Mouse (Mus musculus) left cerebral cortex, adult 8-10 months (tissue): ENCODE measurements around the gene Car2. TPM values are rescaled to one million over a fixed set of nuclear protein-coding genes. Genes with fewer than 3 reads are reported as not detected.

ENCODE experiments used
- DNase-seq, 2 experiments: peaks; one replicate each; pipeline ENCODE4 v3.0.0; 2022; ENCODE audit warnings: low spot score in 2 of 2
- total RNA-seq, 4 experiments: library from RNA; stranded (reverse); gene quantifications; 2 replicates each; pipeline ENCODE4 v1.2.4; 2022

Gene Car2
- total RNA-seq = 100 to 1,000 TPM; 137 to 156 (median 144) TPM

- DNase-seq = peak; percentile 46 to 60
Observed at GRCm38 (mm10) chr3:14886102-14887098, at the start of gene Car2. Gene Car2, plus strand, starts transcription at chr3:14886273.

DNA sequence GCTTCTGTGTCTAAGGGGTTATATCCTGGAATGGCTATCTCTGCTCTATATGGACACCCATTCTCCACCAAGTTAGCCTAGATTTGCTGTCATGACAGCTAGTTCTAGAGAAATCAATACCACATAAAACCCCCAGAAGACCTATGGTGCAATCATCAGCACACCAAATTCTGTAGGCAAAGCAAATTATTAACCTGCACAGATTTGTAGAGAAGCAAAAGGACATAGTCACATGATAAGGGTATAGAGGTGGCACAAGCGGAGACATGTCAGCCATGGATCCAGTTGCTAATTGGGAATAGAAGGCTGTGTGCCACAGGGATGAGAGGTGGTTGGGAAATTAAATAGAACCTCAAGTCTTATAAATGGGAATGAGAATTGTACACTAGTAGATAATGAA lies 47.1 kb upstream of the Car2 start:
- DNase-seq = no peak

DNA sequence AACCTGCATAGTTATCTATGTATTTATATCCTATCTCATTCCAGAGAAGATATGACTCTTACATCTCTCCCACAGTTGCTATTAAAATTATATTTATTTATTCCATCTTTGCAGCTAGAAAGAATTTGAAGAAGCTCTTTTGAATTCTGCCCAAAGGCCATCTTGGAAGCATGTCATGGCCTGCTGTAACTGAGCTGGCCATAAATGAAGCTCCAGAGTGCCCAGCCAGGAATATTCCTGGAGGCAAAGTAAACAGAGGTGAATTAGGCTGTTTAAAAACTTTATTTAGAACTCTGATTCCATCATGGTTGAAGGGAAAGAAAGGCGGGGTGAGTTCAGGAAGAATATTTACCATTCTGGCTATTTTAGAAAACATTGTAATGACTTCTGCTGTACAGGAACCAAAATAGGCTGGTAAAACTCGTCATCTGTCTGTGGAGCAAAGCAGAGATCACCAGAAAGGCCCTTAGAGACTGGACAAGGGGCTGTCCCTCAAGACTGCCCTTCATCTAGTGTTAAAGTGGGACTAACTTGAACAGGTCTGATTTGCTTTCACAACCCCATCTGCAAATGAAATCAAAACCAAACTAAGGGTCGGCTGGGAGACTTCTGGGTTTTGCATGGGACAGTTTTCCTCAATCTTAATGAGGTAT lies 46.5 kb upstream of the Car2 start:
- no peak for DNase-seq

GRCm38 (mm10) chr3:14848587-14849254 lies 37.4 kb upstream of the Car2 start:
- DNase-seq = no peak

DNA sequence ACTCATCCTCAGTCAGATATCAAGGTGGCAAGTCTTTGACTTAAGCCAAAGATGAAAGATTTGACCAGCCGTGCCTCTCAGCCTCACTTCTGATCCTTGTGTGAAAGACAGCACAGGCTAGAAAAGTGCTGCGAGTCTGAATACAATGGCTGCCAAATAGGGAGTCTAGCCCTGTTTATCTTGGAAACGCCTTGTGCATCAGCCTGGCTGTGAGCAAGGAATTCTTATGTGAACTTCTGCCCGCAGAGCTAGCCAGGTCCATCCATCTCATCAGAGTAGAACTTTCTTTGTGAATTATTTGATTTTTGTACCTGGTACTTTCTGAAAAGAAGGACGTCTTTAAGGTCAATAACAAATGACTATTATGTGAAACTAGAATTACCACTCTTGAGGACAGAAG lies 32.1 kb upstream of the Car2 start:
- no peak for DNase-seq

DNA sequence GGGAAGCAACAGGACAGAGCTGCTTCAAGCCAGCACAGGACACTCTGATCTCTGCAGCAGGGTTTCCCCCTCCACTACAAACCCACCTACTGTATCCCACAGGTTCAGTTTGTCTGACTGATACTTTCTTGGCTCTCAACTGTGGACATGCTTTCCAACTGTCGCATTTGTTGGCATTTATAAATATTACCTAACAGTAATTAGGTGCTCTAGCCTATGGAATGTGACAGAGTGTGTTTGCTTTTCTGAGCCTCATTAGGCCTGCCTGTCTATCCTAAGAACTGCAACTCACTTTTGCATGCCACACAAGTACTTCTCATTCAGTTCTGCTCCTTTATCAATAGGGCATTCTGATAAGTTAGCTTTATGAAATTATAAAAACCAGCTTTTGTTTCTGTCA lies 31.6 kb upstream of the Car2 start:
- no peak for DNase-seq

- no peak for DNase-seq
Observed at GRCm38 (mm10) chr3:14857874-14858273, 28.2 kb upstream of the Car2 start.

DNA sequence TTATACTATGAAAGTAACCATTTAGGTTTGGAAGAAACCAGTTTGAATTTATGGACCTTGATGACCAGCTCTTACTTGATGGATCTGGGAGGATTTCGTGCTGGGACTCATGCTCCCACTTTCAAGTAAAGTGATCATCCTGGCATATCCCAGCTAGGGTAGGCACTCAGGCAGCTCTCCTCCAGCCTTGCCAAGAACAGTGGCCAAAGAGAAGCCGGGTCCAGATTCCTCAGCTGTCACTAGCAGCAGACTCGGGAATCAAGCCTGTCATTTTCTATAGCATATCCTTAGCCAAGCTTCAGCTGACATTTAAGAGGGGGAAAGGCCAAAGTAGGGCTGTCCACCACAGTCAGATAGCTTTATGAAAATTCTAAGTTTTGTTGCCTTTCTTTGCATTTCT lies 25.8 kb upstream of the Car2 start:
- no peak for DNase-seq

DNA sequence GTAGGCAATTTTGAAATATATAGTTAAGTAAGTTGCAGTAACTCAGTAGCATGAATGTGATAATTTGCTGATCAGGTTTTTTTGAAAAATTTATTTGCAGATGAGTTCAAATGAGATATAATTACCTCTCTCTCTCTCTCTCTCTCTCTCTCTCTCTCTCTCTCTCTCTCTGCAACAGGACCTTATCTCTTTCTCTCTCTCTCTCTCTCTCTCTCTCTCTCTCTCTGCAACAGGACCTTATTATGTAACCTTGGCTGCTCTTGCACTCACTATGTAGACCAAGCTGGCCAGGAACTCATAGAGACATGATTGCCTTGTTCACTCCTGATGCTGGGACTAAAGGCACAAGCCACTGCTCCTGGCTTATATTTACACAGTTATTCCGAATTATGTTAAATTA lies 24.9 kb upstream of the Car2 start:
- no peak for DNase-seq

- no peak for DNase-seq
Observed at GRCm38 (mm10) chr3:14861787-14862186, 24.3 kb upstream of the Car2 start.

- DNase-seq = no peak
Observed at GRCm38 (mm10) chr3:14862654-14863021, 23.4 kb upstream of the Car2 start.

DNA sequence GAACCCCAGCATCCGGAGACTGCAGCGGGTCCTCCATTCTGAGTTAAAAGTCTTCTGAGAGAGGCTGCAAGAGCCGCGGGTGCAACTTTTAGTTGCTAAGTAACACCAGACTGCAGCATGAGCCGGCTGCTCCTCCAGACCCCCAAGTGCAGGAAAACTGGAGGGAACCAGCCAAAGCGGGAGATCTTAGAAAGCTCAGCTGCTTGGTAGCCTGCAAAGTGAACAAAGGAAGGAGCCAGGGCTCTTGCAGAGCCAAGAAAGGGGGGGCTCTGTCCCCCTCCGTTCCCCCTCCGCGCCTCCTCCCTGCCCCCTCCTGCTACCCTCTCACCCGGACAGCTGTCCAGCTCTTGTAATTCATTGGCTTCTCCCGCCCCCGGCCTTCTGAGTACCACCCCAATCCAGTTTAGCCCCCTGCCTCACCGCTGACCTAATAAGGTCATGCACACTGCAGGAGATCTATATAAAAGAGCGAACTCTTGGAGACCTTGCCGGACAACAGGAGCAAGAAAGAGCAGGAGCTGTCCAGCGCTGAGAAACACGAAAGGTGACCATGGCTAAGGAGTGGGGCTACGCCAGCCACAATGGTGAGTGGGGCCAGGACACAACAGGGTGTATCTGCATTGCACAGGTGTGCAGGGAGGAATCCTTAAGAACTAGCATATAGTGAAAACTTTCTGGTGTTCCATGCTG lies 22.9 kb upstream of the Car2 start, which contains the start of gene Car3:
TSS of gene Car3 (plus strand) at position 491 of the 690 bp plus-strand sequence.
- no peak for DNase-seq

- no peak for DNase-seq
Observed at GRCm38 (mm10) chr3:14863922-14864321, 22.2 kb upstream of the Car2 start.

DNA sequence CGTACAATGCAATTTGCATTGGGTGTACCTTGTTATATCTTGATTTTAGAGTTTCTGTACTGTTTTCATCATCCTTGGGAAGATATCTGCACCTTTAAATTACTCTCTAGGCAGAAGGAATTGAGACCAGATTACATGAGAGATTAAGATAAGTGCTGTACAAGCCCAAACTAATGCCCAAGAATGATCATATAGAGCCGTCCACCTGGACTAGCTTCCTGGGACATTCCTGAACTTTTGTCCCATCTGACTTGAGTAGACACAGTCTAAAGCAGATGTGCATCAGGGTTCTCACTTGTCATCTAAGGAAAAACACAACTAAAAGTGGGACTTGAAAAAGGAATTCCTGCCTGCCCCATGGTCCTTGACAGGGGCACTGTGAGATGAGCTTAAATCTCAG lies 20.1 kb upstream of the Car2 start:
- no peak for DNase-seq

- DNase-seq = no peak
Observed at GRCm38 (mm10) chr3:14869779-14870178, 16.3 kb upstream of the Car2 start.

DNA sequence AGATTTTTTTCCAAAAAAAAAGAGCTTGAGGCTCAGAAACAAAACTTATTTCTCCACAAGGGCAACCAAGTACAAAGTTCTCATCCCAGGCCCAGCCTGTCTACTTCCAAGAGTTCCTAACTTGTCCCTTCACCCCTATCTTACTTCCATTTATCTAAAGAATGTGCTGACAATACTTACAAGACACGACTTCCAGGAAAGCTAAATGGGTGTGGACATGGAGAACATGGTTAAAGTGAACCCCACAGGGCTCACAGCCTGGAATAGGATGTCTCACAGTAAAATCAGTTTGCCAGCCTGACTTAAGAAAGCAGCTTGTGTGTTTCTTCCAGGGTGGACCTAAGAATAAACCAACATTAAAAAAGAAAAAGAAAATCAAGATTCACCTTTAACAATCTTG lies 15.5 kb upstream of the Car2 start:
- no peak for DNase-seq

- no peak for DNase-seq
Observed at GRCm38 (mm10) chr3:14871386-14871785, 14.7 kb upstream of the Car2 start.

- no peak for DNase-seq
Observed at GRCm38 (mm10) chr3:14874402-14875040, 11.6 kb upstream of the Car2 start.

- no peak for DNase-seq
Observed at GRCm38 (mm10) chr3:14876325-14876918, 9.7 kb upstream of the Car2 start.

GRCm38 (mm10) chr3:14877251-14877909 lies 8.7 kb upstream of the Car2 start:
- no peak for DNase-seq
